Mouse (Mus musculus) cortical plate, adult 2 months (tissue): ENCODE measurements around the gene Samd13. TPM values are rescaled to one million over a fixed set of nuclear protein-coding genes. Genes with fewer than 3 reads are reported as not detected.
A peak's percentile ranks its signal among the peaks of the same experiment; 100 is the strongest.

Experiments used
- H3K27ac ChIP-seq: fragments of 200-500 bp; 2 replicates; pipeline ENCODE4 v1.5.1; 2012; ENCODE audit warnings: low read length, control low read depth, inconsistent platforms; ENCODE audit not compliant: insufficient read depth
- H3K4me1 ChIP-seq: fragments of 200-500 bp; 2 replicates; pipeline ENCODE4 v1.6.1; 2011; ENCODE audit warnings: low read length; ENCODE audit not compliant: control insufficient read depth, insufficient read depth
- H3K4me3 ChIP-seq: fragments of 200-500 bp; 2 replicates; pipeline ENCODE4 v1.5.1; 2011; ENCODE audit warnings: mild to moderate bottlenecking, low read length, control low read depth; ENCODE audit not compliant: insufficient read depth
- CTCF ChIP-seq: fragments of 200-500 bp; IDR thresholded peaks from 2 replicates; pipeline ENCODE4 v1.5.1; 2011; ENCODE audit warnings: mild to moderate bottlenecking, control low read depth, low read length; ENCODE audit not compliant: insufficient read depth; ENCODE audit errors: extremely low read depth
- POLR2A ChIP-seq: fragments of 200-500 bp; IDR thresholded peaks from 2 replicates; pipeline ENCODE4 v1.6.1; 2011; ENCODE audit warnings: mild to moderate bottlenecking, low read length, control low read depth; ENCODE audit not compliant: insufficient read depth; ENCODE audit errors: extremely low read depth
- polyA plus RNA-seq: library from polyadenylated mRNA; depleted of rRNA; stranded (reverse); fragments of >200 nt; gene quantifications from 2 replicates; pipeline ENCODE4 v1.2.3, GENCODE M21; 2012

Samd13 gene
- polyA plus RNA-seq, 1 experiment = 0.54 TPM

GRCm38 (mm10) chr3:146704099-146704498 lies 18.7 kb upstream of the Samd13 start:
- TF ChIP-seq CTCF (no peak), POLR2A (no peak)
- no peak overlapping the region for H3K27ac ChIP-seq
- no peaks in the 10 kb centered on the region; the same call in 1 of the 2 replicates for H3K4me1 ChIP-seq
- no peak overlapping the region for H3K4me3 ChIP-seq

- no peak overlapping the region for H3K27ac ChIP-seq
- peaks cover 1% of the 10 kb centered on the region for H3K4me1 ChIP-seq
- no peak for TF ChIP-seq POLR2A
- no peak for TF ChIP-seq CTCF
- H3K4me3 ChIP-seq = no peak overlapping the region
Measured at GRCm38 (mm10) chr3:146700051-146700450, 14.7 kb upstream of the Samd13 start.

GRCm38 (mm10) chr3:146698982-146699381 lies 13.6 kb upstream of the Samd13 start:
- H3K27ac ChIP-seq = no peak overlapping the region
- H3K4me1 ChIP-seq = peaks cover 1% of the 10 kb centered on the region; the same call in 1 of the 2 replicates
- H3K4me3 ChIP-seq = no peak overlapping the region
- TF ChIP-seq CTCF (no peak), POLR2A (no peak)

GRCm38 (mm10) chr3:146692547-146692946 lies 7.2 kb upstream of the Samd13 start:
- TF ChIP-seq POLR2A = no peak
- Histone ChIP-seq H3K4me1 (no peaks in the 10 kb centered on the region; the same call in 1 of the 2 replicates), H3K4me3 (no peak overlapping the region), H3K27ac (no peak overlapping the region)

GRCm38 (mm10) chr3:146687121-146687725 lies 1.8 kb upstream of the Samd13 start:
- H3K4me1 ChIP-seq = peaks cover 1% of the 10 kb centered on the region; the same call in 1 of the 2 replicates
- H3K27ac ChIP-seq = no peak overlapping the region
- TF ChIP-seq POLR2A = no peak
- TF ChIP-seq CTCF = no peak
- no peak overlapping the region for H3K4me3 ChIP-seq

GRCm38 (mm10) chr3:146686428-146686827 lies 1.0 kb upstream of the Samd13 start:
- Histone ChIP-seq H3K27ac (no peak overlapping the region), H3K4me3 (no peak overlapping the region)
- TF ChIP-seq POLR2A = no peak
- TF ChIP-seq CTCF = no peak

GRCm38 (mm10) chr3:146683095-146683494 lies 2.3 kb downstream of the Samd13 start:
- no peak for TF ChIP-seq CTCF
- no peak for TF ChIP-seq POLR2A
- peaks cover 3% of the 10 kb centered on the region; the same call in 1 of the 2 replicates for H3K4me1 ChIP-seq
- no peak overlapping the region for H3K27ac ChIP-seq
- H3K4me3 ChIP-seq = no peak overlapping the region

More at GRCm38 (mm10) chr3:146686428-146686827, 1.0 kb upstream of the Samd13 start:
- H3K4me1 ChIP-seq = peaks cover 3% of the 10 kb centered on the region; the same call in 1 of the 2 replicates

GRCm38 (mm10) chr3:146682140-146682651 lies 3.2 kb downstream of the Samd13 start:
- Histone ChIP-seq H3K4me1 (peaks cover 3% of the 10 kb centered on the region; the same call in 1 of the 2 replicates), H3K27ac (no peak overlapping the region), H3K4me3 (peak overlapping the region; percentile 45)
- no peak for TF ChIP-seq POLR2A
- no peak for TF ChIP-seq CTCF

- Histone ChIP-seq H3K27ac (no peak overlapping the region), H3K4me3 (peak overlapping the region; percentile 45), H3K4me1 (peaks cover 3% of the 10 kb centered on the region; the same call in 1 of the 2 replicates)
- no peak for TF ChIP-seq CTCF
- TF ChIP-seq POLR2A = no peak
Measured at GRCm38 (mm10) chr3:146681696-146682095, 3.7 kb downstream of the Samd13 start.

- peaks cover 3% of the 10 kb centered on the region; the same call in 1 of the 2 replicates for H3K4me1 ChIP-seq
- TF ChIP-seq CTCF (no peak), POLR2A (no peak)
- no peak overlapping the region for H3K27ac ChIP-seq
- H3K4me3 ChIP-seq = no peak overlapping the region
Measured at GRCm38 (mm10) chr3:146680625-146681024, 4.8 kb downstream of the Samd13 start.

- Histone ChIP-seq H3K4me3 (no peak overlapping the region), H3K27ac (no peak overlapping the region), H3K4me1 (peaks cover 3% of the 10 kb centered on the region; the same call in 1 of the 2 replicates)
- TF ChIP-seq POLR2A (no peak), CTCF (no peak)
Measured at GRCm38 (mm10) chr3:146679646-146680045, 5.7 kb downstream of the Samd13 start.
